Comparison of ENCODE assay signal across 11 mouse cellular contexts in the genomic region with DNA sequence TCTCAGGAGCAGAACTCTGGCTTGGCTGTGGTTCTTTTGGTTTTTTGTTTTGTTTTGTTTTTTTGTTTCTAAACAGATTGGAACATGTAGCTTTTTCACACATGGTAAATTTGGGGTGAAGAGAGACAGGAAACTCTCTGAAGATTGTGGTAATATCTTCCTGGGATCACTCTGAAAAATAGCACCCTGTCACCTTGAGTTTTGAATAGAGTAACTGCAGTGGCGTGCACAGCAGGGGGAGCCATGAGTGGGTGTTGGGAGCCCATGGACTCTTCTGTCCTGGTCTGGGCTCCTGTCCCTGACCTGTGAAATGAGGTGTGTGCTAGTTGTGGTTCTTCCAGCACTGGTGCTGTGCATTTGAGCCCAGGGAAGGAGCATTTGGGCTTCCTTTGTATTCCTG.
A peak's percentile ranks its signal among the peaks of the same experiment; 100 is the strongest.
DNase-seq lines count a peak whose midpoint lies in the region; ATAC-seq and TF ChIP-seq lines count a peak whose summit lies in the region.
"Had no signal": no experiment of that assay in that cellular context is flagged by ENCODE, and none has a peak within 500 bp of the region (broad histone marks: within the 10 kb centered on the region; RNA-seq: fewer than 3 reads in every experiment).

No protein-coding gene starts in this region.

- H3K9me3 ChIP-seq in hindbrain, embryonic 10.5 days, result no peaks in the 10 kb centered on the region
- no peaks in the 10 kb centered on the region for H3K9me3 ChIP-seq in hindbrain, embryonic 12.5 days (replicated peaks)
- no peaks in the 10 kb centered on the region for H3K9me3 ChIP-seq in lung, embryonic 14.5 days (ENCODE audit: low read depth, low read length)
- H3K9me3 ChIP-seq: midbrain, embryonic 10.5 days had no signal

- no peak overlapping the region for H3K4me3 ChIP-seq in hindbrain, embryonic 10.5 days
- H3K4me3 ChIP-seq in hindbrain, embryonic 12.5 days, result no peak overlapping the region
- no peak overlapping the region for H3K4me3 ChIP-seq in lung, embryonic 14.5 days (ENCODE audit: low read depth, low read length)
- H3K4me3 ChIP-seq: midbrain, embryonic 10.5 days had no signal

- TF ChIP-seq CTCF in lung, embryonic 14.5 days (IDR thresholded peaks at IDR 0.05; ENCODE audit: low read depth), result peak; percentile 6; the same call in 1 of the 2 replicates

- no peak for ATAC-seq in hindbrain, embryonic 12.5 days (ENCODE audit: low FRiP score)
- no peak for ATAC-seq in lung, embryonic 14.5 days (ENCODE audit: insufficient read depth)
- 0 out of 2 replicates have a peak, but pooled peaks have one; percentile 17 for ATAC-seq in megakaryocyte progenitor cell, adult 5-6 weeks (replicated peaks; ENCODE audit: poor library complexity)

- no peak for DNase-seq in hindbrain, embryonic 10.5 days (ENCODE audit: low spot score)
- DNase-seq in lung, embryonic 14.5 days, result no peak
- no peak for DNase-seq in lung, adult 18-20 months
- DNase-seq in right cerebral cortex, postnatal 10 days (ENCODE audit: low spot score in 2 of 2), result no peak
- DNase-seq in spleen, postnatal 10 days (ENCODE audit: low spot score in 2 of 2), result no peak
- DNase-seq: cerebellum, postnatal 10 days; kidney, postnatal 14 days; layer of hippocampus, postnatal 36 days had no signal

- no peaks in the 10 kb centered on the region for H3K36me3 ChIP-seq in hindbrain, embryonic 10.5 days
- H3K36me3 ChIP-seq in hindbrain, embryonic 12.5 days, result no peaks in the 10 kb centered on the region
- no peaks in the 10 kb centered on the region for H3K36me3 ChIP-seq in lung, embryonic 14.5 days (ENCODE audit: insufficient read depth)
- H3K36me3 ChIP-seq: midbrain, embryonic 10.5 days had no signal

- H3K27ac ChIP-seq in hindbrain, embryonic 10.5 days, result peak overlapping the region; percentile 25; the same call in 1 of the 2 replicates
- no peak overlapping the region for H3K27ac ChIP-seq in hindbrain, embryonic 12.5 days
- H3K27ac ChIP-seq in lung, embryonic 14.5 days (ENCODE audit: low read depth), result no peak overlapping the region
- H3K27ac ChIP-seq: midbrain, embryonic 10.5 days had no signal

- 0 out of 2 replicates have a peak, but pooled peaks cover 7% of the 10 kb centered on the region for H3K4me1 ChIP-seq in hindbrain, embryonic 10.5 days (replicated peaks)
- no peaks in the 10 kb centered on the region for H3K4me1 ChIP-seq in hindbrain, embryonic 12.5 days
- H3K4me1 ChIP-seq in lung, embryonic 14.5 days (ENCODE audit: insufficient read depth), result no peaks in the 10 kb centered on the region

- no peaks in the 10 kb centered on the region for H3K27me3 ChIP-seq in hindbrain, embryonic 10.5 days (ENCODE audit: insufficient read depth, poor library complexity, severe bottlenecking)
- no peaks in the 10 kb centered on the region for H3K27me3 ChIP-seq in hindbrain, embryonic 12.5 days
- H3K27me3 ChIP-seq in lung, embryonic 14.5 days (ENCODE audit: insufficient read depth, low read length), result no peaks in the 10 kb centered on the region

- H3K9ac ChIP-seq in hindbrain, embryonic 12.5 days, result no peak overlapping the region
- H3K9ac ChIP-seq in lung, embryonic 14.5 days, result no peak overlapping the region

- H3K4me2 ChIP-seq in hindbrain, embryonic 12.5 days (replicated peaks), result no peak overlapping the region
- no peak overlapping the region for H3K4me2 ChIP-seq in lung, embryonic 14.5 days

- WGBS in hindbrain, embryonic 10.5 days, result 86% methylated on average over 1 of the region's 1 CpGs
- WGBS in hindbrain, embryonic 12.5 days, result 67% methylated on average over 1 of the region's 1 CpGs
- WGBS in lung, embryonic 14.5 days, result 62% methylated on average over 1 of the region's 1 CpGs
